Mouse (Mus musculus) adrenal gland, postnatal 14 days (tissue): Measurements from ENCODE around the gene Gm9918. TPM values are rescaled to one million over a fixed set of nuclear protein-coding genes. Genes with fewer than 3 reads are reported as not detected.

Experiments used
- DNase-seq: peaks from one replicate; pipeline ENCODE4 v3.0.0; 2021; ENCODE audit warnings: mixed read lengths
- total RNA-seq: library from RNA; stranded (reverse); gene quantifications from 2 replicates; pipeline ENCODE4 v1.2.3, GENCODE M21; 2021

The Gm9918 gene
- total RNA-seq, 1 experiment from 2014 or later = not detected

DNA sequence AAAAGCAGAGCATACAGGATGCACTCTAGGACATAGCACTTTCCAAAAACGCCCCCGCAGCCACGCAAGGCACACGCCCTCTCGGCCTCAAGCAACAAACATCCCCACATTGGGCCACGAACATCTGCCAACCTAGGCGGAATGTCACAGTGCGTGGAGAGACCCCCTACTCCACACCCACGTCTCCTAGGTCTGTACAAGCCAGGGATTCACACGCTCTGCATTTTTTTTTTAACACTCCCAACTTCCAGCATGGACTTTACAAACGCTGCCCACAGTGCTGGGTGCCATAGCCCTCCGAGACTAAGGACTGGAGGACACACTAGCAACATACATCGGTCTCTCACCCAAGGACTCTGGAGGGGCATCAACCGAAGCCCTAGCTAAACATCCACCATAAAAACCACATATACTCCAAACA is 24.9 kb upstream of the Gm9918 start:
- DNase-seq = no peak

DNA sequence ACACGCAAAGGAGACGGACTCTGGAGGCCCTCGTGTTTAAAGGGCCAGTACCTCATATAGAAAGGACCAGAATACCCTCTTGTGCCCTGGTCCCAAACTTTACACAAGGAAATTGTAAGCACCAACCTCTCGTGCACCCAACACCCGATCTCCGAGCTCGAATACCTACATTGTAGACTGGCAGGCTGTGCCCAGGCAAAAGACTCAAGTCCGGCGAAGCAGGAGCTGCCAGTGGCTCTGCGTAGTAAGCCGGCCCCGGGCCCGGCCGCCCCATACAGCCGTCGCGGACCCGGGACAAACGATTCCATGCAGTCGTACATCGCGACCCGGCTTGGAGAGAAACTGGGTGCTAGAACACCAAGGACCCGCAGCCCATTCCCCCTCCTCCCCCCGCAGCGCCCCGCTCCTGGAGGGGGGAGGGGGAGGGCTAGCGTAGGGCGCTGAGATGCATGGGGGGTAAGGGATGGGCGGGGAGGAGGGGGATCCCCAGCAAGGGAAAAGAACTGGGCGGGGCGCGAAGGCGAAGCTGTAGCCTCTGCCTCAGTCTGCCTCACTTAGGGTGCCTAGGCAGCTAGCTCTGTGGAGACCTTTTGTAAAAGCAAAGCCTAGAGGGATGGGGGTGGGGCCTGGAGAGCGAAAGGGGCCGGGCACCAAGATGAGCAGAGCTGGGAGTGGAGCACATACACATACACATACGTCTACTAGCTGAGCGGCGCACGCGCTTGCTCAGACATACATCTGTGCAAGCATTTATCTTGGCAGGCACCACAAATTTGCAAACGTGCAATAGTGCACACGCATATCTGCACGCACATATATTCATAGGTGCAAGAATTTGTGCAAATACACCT is 24.2 kb upstream of the Gm9918 start:
- DNase-seq = peak; percentile 82

DNA sequence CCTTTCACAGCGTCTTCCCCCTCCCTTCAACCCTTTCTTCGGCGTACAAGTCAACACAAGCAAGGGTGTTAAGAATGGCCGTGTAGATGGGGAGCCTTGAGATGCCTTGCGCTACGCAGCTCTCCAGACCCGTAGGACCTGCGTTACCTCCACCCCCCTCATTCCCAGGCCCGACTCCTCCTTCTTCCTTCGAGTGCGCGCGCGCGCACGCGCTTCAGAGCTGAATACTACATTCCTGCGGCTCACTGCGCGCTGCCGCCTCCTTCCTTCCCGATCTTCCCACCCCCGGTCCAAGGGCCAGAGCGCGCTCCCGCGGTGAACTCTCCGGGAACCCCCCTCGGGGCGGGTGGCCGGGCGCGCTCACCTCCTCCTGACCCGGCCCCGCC is 23.5 kb upstream of the Gm9918 start:
- DNase-seq = peak; percentile 97

DNA sequence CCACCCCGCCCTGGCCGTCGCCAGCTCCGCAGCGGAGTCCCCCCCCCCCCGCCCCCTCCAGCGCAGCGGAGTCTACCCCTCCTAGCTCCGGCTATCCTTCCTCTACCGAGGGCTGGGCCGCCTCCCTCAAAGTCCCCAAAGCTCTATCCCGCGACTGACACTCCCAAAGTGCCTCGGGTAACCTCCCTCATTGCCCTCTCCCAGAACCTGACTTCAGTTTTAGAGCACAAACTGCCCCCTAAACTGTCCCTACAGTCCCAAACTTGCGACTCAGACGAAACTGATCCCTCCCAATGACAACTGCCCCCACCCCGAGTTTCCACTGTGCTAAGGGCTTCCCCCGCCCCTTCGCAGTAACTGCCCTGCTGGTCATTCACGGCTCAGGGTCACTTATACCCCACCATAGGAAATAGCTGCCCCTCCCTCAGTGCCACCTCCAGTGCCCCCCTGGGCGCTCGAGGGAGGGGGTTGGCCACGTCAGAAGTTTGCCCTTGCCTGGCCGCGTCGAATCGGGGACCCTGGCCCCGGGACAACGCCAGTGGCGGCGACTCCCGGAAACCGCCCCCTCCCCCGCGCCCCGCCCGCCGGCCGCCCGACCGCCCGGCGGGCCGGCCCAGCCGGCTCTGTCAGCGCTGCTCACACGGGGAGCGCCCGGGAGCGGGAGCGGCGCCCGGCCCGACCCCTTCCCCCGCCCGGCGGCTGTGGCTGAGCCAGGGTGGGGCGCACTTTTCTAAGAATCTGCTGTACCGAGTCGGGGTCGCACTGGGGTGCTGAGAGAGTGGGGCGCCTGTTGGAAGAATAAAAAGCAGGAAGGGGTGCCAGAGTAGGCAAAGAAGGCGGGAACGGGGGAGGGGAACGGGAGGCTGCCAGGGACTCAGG is 22.9 kb upstream of the Gm9918 start:
- peak; percentile 80 for DNase-seq

DNA sequence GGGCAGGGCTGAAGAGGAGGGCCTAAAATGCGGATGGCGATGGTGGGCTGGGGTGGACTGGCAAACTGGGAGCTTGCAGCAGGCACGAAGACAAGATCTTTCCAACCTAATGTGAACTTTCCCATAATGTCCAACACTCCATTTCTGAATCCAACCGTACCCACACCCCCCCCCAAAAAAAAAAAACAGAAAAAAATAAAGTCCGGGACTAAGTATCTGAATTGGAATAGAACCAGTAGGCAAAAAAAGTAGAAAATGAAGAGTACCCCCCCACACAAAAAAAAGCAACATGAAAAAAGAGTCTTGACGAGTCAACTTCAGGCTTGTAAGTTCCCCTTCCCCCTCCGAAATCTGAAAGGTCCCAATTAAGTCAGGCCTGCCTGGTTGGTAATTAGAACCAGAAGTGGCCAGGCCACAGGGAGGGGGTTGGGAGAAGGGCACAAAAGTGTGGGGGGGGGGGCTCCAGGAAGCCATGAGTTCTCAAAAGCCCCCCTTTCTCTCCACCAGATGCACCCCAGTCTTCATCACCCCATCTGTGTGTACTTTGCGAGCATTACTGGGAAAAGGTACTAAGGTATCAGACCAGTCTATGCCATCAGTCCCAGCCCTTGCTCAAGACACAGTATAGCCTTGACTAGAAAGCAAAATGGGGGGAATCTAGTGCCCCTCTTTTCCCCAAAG is 22.1 kb upstream of the Gm9918 start:
- DNase-seq = no peak

DNA sequence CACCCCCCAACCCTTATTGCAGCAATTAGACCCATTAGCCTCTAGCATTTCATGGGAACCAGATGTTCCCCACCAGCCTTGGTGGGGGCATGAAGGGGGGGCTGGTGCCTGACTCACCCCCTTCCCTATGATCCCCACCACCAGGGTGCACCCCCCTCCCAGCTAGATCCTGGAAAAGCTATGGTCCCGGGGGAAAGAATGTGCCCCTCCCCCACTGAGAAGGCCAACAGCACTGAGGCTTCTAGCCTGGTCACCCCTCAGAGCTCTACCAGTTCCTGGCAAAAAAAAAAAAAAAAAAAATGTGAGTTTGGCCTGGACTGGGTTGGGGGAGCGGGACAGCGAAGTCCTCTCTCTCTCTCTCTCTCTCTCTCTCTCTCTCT is 21.6 kb upstream of the Gm9918 start:
- DNase-seq = no peak

DNA sequence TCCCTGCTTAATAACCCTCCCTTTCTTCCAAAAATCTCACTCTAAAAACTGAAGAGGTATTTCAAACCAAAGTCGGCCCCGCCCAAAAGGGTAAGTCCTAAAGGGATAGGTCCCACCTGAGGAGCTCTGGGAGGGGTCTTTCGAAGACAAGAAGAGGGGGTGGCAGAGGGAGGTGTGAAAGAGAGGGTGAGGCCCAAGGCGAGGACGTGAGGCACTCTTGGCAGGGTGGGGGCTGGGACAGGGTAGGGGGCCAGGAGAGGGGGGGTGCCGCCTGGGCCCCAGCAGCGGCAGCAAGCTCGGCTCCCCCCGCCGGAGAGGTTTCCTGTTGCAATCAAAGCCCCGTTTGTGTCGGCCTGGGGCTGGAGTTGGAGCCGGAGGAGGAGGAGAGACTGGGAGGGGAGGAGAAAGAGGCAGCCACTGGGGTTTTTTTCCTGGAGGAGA is 21.1 kb upstream of the Gm9918 start:
- DNase-seq = no peak

DNA sequence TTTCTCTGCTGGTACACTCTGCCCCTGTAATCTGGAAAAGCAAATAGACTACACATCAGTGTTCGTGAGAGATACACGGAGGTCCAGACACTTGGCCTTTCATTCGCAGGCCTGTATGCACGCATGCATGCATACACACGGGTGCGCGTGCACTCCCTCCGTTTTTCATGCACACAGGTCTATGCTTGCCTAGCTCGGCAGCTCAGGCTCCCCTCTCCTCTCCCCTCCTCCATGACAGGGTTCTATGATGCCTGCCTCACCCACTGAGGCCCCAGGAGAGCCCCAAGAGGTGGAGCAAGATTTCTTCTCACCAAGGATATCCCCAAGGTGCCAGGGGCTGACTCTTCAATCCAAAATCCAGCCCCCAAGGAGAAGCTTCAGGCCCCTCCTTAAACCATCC is 20.4 kb upstream of the Gm9918 start:
- DNase-seq = no peak

DNA sequence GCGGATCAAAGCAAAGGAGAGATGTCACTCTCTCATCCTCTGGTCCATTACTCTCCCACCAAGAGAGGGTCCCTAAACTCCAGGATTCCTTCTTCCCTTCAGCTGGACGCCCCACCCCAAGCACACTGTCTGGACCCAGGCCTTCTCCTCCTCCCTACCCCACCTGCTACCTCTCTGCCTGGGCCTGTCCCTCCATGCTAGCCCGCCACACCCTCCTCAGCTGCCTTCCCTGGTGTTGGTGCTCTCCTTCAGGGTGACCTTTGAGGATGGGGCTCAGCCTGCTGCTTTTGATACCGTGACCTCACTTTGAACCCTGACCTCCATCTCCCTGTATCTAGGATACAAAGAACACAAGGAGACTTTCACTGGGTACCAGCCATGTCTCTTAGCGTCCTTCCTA is 19.8 kb upstream of the Gm9918 start:
- no peak for DNase-seq

DNA sequence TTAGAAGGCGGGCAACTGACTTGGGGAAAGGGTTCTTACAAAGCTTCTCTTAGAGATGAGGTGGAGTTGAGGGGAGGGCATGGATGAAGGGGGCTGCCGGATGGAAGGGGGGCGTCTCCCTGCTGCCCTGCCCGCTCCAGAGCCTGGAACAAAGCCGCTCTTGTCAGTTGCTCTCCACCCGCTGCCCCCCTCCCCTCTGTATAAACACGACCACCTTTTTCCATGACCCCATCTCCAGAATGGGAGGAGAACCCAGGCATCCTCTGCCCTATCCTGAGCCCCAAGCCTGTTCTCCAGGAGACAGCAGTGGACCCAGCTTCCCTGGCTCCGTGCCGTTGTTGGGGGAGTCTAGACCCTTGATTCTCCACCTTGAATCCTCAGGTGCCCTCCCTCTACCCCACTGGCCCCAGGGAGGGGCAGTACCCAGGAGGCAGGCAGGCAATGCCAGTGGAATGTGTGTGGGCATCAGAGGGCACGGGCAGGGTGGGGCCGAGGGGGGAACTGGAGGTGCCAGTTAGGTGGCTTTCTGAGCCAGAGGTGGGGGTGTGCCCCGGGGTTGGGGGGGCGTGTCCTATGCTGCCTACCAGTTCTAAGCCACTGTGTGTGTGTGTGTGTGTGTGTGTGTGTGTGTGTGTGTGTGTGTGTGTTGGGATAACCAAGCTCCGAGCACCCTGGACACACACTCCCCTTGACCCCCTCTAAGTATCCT is 14.7 kb upstream of the Gm9918 start:
- no peak for DNase-seq

DNA sequence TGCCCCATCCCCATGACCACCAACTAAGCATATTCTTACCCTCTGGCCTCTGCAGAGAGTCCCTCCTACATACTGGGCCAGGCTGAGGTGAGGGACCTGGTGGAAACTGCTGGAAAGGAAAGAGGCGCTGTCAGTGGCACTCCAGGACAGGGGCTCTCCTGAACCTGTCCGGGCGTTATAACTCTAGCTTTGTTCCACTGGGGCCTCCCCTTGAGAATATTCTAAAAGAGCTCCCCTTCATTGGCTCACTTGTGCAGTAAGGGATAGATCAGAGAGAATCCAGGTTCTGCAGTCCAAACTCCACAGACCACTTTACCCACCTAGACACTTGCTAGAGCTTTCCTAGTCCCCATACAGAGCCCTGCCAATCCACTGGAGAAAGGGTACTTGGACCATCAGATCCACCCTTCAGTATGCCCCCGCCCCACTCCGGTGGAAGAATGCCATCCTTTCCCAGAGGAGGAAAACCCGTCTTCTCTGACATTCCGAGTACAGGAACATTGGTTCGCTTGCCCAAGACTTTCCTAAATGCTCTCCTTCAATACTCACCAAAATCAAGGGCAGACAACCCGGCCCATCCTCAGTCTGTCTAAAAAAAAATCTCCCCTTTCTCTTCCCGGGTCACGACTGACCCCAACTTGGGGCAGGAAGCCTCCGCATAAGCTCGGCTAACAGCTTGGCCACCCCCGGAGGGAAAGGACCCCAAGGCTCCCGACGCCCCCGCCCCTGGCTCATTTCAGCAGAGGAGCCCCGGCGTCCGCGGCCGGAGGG is 13.7 kb upstream of the Gm9918 start:
- no peak for DNase-seq

DNA sequence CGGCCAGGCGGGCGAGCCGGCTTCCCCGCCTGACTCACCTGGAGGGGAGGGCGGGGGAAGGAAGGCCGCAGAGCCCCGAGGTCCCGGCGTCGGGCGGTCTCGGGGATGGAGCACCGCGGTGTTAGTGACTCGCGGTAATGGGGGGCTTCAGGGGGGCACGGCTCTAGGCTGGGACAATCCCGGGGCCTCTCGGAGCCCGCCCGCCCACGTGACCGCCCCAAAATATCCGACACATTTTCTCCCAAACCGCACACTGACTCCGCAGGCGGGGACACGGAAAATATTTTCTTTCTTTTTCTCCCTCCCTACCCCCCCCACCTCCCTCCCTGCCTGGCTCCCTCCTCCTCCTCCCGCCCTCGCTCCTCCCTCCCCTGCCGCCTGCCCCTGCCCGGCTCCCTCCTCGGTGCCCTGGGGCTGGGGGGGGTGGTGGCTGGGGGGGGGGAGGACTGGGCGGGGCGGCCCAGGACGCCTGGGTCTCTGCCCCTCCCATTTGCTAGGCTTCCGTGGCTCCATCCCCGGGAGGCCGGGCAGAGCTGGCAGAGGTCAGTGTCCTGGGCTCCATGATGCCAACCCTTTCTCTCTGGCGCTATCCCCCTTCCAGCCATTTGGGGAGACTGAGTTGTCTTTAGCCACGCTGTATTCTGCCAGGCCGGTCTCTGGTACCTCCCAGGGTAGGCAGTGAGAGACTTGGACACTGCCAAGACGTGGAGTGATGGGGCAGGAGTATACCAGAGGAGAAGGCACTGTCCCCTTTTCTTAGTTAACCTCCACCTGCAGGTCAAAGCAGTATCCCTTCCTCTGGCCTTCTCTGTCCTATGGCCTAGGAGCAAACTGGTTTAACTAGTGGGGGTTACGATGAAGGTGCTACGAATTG is 12.9 kb upstream of the Gm9918 start, which contains the start of gene Rarg:
TSS of gene Rarg (minus strand) at position 316 of the 874 bp plus-strand sequence.
- peak; percentile 74 for DNase-seq

DNA sequence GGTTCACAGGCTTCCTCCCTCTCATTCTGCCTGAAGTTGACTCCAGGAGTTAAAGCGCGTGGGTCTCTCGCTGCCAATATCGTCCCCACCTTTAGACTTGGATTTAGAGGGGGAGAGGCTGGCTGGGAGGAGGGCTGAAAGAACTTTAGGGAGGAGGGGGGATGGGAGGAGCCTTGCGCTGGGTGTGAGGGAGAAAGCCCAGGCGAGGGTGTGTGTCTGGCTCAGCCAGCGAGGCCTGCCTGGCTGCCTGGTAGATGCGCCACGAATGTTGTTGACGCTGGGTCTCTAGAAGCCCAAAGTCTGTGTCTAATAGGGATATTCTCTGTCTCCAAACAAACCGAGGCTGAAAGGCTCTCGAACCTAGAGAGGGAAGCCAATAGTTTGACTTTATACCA is 12.3 kb upstream of the Gm9918 start:
- DNase-seq = no peak

DNA sequence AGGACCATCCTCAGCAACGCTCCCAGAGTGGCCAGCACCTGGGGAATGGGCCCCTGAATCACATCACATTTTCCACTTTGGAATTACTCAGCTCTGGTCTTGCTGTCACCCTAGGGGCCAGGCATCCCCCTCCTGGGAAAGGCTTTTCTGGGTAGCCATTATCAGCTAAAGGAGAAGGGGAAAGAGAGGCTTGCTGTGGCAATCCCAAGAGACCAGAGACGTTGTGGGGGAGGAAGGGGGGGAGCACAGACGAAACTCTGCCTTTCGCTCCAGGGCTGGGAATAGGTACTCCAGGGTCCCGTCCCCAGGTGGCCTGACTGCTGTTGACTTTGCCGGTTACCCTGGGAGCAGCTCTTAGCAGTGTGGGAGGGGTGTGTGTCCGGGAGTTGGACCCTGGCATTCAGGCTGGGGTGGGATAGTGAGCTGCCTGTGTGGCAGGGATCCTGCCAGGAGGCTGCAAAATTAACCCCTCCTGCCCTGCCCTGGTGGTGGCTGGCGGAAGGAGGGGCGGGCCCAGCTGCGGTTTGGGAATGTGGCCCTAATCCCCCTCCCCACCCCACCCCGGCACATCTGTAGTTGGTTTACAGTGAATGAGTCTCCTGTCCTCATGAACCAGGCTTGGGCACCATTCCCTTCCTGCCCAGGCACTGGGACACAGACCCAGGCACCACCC is 11.6 kb upstream of the Gm9918 start:
- no peak for DNase-seq

DNA sequence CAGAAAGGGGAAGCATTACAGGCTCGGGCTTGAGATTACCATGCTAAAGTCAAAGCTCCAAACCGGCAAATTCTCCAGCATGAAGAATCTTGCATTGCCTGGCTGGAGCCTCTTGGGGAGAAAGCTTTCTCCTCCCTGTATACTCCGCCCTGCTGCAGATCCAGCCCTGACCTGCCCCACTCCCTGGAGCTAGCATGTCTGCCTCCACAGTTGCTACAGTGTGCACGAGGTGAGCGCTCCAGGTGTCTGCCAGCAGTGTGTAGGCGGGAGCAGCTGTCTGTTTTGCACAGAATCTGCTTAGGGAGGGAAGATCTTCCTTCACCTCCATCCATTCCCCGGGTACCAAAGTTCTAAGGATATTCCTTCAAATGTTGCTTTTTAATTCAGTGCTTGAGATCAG is 7.8 kb upstream of the Gm9918 start:
- no peak for DNase-seq

DNA sequence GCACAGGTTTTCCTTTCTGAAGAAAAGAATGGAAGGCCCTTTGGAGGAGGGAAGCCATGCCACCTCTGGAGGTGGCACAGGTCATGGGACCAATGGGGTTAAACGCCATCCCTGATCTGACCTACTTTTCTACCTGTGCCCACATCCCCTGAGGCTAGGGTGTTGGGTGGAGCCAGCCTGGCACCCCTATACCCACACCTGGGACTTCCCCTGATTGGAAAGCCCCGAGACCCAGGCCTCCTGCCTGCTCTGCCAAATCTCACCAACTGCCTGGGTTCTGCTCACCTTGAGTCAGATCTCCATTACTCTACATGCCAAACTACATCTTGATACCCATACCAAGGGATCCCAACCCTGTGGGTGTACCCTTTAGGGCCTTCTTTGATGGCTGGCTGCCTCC is 7.3 kb upstream of the Gm9918 start:
- no peak for DNase-seq

DNA sequence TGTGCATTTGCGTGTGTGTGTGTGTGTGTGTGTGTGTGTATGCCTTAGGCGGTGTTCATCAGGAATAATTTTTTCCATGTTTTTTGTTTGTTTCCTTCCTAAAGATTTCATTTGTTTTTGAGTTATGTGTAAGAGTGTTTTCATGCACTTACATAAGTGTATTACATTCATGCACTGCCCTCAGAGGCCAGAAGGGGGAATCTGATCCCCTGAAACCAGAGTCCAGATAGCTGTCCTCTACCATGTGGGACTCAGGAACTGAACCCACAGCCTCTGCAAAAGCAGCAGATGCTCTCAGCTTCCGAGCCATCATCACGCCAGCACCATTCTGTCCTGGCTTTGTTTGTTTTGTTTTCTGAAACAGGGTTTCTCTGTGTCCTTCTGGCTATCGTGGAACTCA is 4.8 kb upstream of the Gm9918 start:
- DNase-seq = no peak

DNA sequence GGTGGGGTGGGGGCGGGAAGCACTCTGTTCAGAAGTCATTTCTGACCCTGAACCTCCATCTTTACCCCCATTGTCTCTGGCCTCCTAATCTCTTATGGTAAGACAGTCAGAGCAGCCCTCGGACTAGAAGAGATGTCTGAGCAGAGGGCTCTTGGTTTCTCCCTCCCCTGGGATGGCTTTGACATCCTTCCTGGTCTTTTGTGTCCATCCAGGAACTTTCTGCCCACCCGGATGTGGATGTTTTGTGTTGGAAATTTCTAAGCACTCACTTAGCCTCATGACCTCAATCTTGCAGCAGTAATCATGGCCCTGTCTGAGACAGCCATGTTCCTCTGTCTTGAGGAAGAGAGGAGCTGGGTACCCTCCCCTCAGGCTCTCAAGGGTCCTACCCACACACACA is 1.1 kb downstream of the Gm9918 start:
- no peak for DNase-seq

DNA sequence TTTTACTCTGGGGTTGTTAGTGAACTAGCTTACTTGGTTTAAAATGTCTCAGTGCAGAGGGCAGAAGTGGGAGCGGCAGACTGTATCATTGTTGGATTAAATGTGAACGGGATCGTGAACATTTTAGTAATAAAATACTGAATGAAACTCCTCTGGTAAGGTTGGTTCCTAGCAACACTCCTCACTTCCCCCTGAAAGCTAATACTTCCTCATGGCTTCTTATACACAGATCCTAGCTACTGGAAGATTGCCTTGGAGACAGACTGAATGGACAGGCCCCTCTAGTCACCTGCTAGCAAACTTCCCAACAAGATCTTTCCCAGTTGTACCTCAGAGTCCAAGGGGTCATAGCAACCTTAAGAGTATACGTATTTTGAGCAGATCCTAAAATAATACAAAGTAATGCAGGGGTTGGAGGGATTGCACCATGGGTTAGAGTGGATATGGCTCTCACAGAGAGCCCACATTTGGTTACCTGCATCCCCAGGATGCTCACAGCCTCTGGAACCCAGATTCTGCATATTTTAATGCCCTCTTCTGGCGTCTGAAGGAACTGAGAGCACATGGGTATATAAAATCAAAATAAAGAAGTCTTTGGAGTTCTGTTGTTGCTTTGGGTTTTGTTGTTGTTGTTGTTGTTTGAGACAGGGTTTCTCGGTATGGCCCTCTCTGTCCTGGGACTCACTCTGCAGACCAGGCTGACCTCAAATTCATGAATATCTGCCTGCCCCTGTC is 3.8 kb downstream of the Gm9918 start:
- DNase-seq = no peak
